12 mouse cellular contexts compared by ENCODE assay signal in genomic region chr3:84227628-84228027, GRCm38 (mm10). TPM values are rescaled to one million over a fixed set of nuclear protein-coding genes. Genes with fewer than 3 reads are reported as not detected.
DNase-seq lines count a peak whose midpoint lies in the region; ATAC-seq and TF ChIP-seq lines count a peak whose summit lies in the region.
"Had no signal": no experiment of that assay in that cellular context is flagged by ENCODE, and none has a peak within 500 bp of the region (broad histone marks: within the 10 kb centered on the region; RNA-seq: fewer than 3 reads in every experiment).

No protein-coding gene starts in this region.

- no peak overlapping the region for H3K9ac ChIP-seq in heart, adult 2 months (ENCODE audit: low read depth, low read length)
- no peak overlapping the region for H3K9ac ChIP-seq in heart, embryonic 11.5 days (ENCODE audit: low read depth, low read length)
- no peak overlapping the region for H3K9ac ChIP-seq in embryonic facial prominence, embryonic 13.5 days
- no peak overlapping the region for H3K9ac ChIP-seq in lung, postnatal 0 days (replicated peaks; ENCODE audit: low read depth)
- H3K9ac ChIP-seq: liver, embryonic 14.5 days had no signal

- H3K4me3 ChIP-seq in heart, adult 2 months, result no peak overlapping the region
- H3K4me3 ChIP-seq in heart, embryonic 11.5 days (ENCODE audit: low read depth, low read length), result no peak overlapping the region
- no peak overlapping the region for H3K4me3 ChIP-seq in embryonic facial prominence, embryonic 13.5 days
- no peak overlapping the region for H3K4me3 ChIP-seq in lung, postnatal 0 days (ENCODE audit: low read depth, low read length)

- no peaks in the 10 kb centered on the region for H3K79me2 ChIP-seq in heart, adult 2 months (replicated peaks; ENCODE audit: control insufficient read depth, insufficient read depth, low read length)

- TF ChIP-seq POLR2A in heart, adult 2 months (IDR thresholded peaks at IDR 0.05; ENCODE audit: insufficient read depth, low read depth, low read length), result no peak

- no peaks in the 10 kb centered on the region for H3K9me3 ChIP-seq in heart, embryonic 11.5 days (replicated peaks; ENCODE audit: control insufficient read depth, low read length)
- H3K9me3 ChIP-seq in embryonic facial prominence, embryonic 13.5 days, result no peaks in the 10 kb centered on the region
- no peaks in the 10 kb centered on the region for H3K9me3 ChIP-seq in lung, postnatal 0 days (ENCODE audit: low read length)

- intact Hi-C loops in heart, adult 2 months (cut with DNase I), result loop anchor here (2.0 to 5.0 kb wide), 2 partner anchors 31 to 50 kb away; no protein-coding TSS in a partner anchor

- H3K4me2 ChIP-seq in heart, embryonic 11.5 days, result no peak overlapping the region
- H3K4me2 ChIP-seq in embryonic facial prominence, embryonic 13.5 days, result 0 out of 2 replicates have a peak overlapping the region, but pooled peaks have one; percentile 30
- H3K4me2 ChIP-seq in lung, postnatal 0 days (replicated peaks; ENCODE audit: low read depth, low read length), result no peak overlapping the region

- peak overlapping the region; percentile 20; the same call in 1 of the 2 replicates for H3K27ac ChIP-seq in heart, adult 2 months
- H3K27ac ChIP-seq in heart, embryonic 11.5 days (ENCODE audit: low read depth, low read length), result no peak overlapping the region
- no peak overlapping the region for H3K27ac ChIP-seq in embryonic facial prominence, embryonic 13.5 days
- no peak overlapping the region for H3K27ac ChIP-seq in lung, postnatal 0 days (ENCODE audit: low read length)
- H3K27ac ChIP-seq: liver, embryonic 14.5 days had no signal

- H3K27me3 ChIP-seq in heart, adult 2 months (ENCODE audit: control insufficient read depth, insufficient read depth, low read length), result no peaks in the 10 kb centered on the region
- H3K27me3 ChIP-seq in heart, embryonic 11.5 days (ENCODE audit: control insufficient read depth, insufficient read depth, low read length), result no peaks in the 10 kb centered on the region
- H3K27me3 ChIP-seq in embryonic facial prominence, embryonic 13.5 days, result no peaks in the 10 kb centered on the region
- H3K27me3 ChIP-seq in lung, postnatal 0 days (replicated peaks; ENCODE audit: insufficient read depth, low read length), result no peaks in the 10 kb centered on the region

- TF ChIP-seq CTCF in heart, adult 2 months (IDR thresholded peaks at IDR 0.05), result no peak
- no peak for TF ChIP-seq CTCF in lung, postnatal 0 days (IDR thresholded peaks at IDR 0.05)

- TF ChIP-seq EP300 in heart, adult 2 months (IDR thresholded peaks at IDR 0.05; ENCODE audit: insufficient read depth, low read depth, low read length), result no peak
- no peak for TF ChIP-seq EP300 in lung, postnatal 0 days (IDR thresholded peaks at IDR 0.05)

- ATAC-seq in heart, embryonic 11.5 days (replicated peaks; ENCODE audit: insufficient number of reproducible peaks, low FRiP score, low TSS enrichment), result no peak
- no peak for ATAC-seq in embryonic facial prominence, embryonic 13.5 days (ENCODE audit: insufficient number of reproducible peaks, insufficient read depth, low FRiP score, low TSS enrichment, low read depth)
- no peak for ATAC-seq in lung, postnatal 0 days
- no peak for ATAC-seq in megakaryocyte, adult 5-6 weeks (ENCODE audit: poor library complexity, severe bottlenecking)

- H3K4me1 ChIP-seq in heart, adult 2 months (ENCODE audit: control insufficient read depth, insufficient read depth, low read length), result peaks cover 9% of the 10 kb centered on the region
- H3K4me1 ChIP-seq in heart, embryonic 11.5 days (ENCODE audit: control insufficient read depth, insufficient read depth, low read length), result 0 out of 2 replicates have a peak, but pooled peaks cover 8% of the 10 kb centered on the region
- H3K4me1 ChIP-seq in embryonic facial prominence, embryonic 13.5 days, result peaks cover 12% of the 10 kb centered on the region
- H3K4me1 ChIP-seq in lung, postnatal 0 days (ENCODE audit: insufficient read depth, low read depth, low read length), result peaks cover 11% of the 10 kb centered on the region

- WGBS in heart, adult 2 months, result 42% methylated on average over 8 of the region's 8 CpGs
- WGBS in heart, embryonic 11.5 days (ENCODE audit: insufficient replicate concordance), result 39% methylated on average over 8 of the region's 8 CpGs
- 32% methylated on average over 8 of the region's 8 CpGs for WGBS in embryonic facial prominence, embryonic 13.5 days
- 16% methylated on average over 8 of the region's 8 CpGs for WGBS in lung, postnatal 0 days

- DNase-seq in heart, adult 2 months, result no peak
- DNase-seq in 3T3-L1 (ENCODE audit: low read depth, low spot score), result peak; percentile 25
- DNase-seq in lung, postnatal 0 days (ENCODE audit: low spot score), result peak; percentile 46
- no peak for DNase-seq in urinary bladder, postnatal 36 days (ENCODE audit: low spot score in 2 of 2)
- no peak for DNase-seq in spleen, postnatal 4 days (ENCODE audit: low spot score in 2 of 2)
- DNase-seq: gastrocnemius, postnatal 25 days had no signal

- H3K36me3 ChIP-seq in heart, adult 2 months (ENCODE audit: control insufficient read depth, insufficient read depth, low read length), result no peaks in the 10 kb centered on the region
- no peaks in the 10 kb centered on the region for H3K36me3 ChIP-seq in heart, embryonic 11.5 days (ENCODE audit: control insufficient read depth, insufficient read depth, low read length)
- H3K36me3 ChIP-seq in embryonic facial prominence, embryonic 13.5 days, result no peaks in the 10 kb centered on the region
- H3K36me3 ChIP-seq in lung, postnatal 0 days (ENCODE audit: insufficient read depth, low read length), result no peaks in the 10 kb centered on the region

RNA-seq across cellular contexts. Expression of gene Gm6525, which starts 53.7 kb away (rescaled TPM):
- total RNA-seq in heart, adult 2 months (2021), result not detected
- not detected in 2 replicates for polyA plus RNA-seq in heart, adult 2 months (2012; rRNA removed)
- polyA plus RNA-seq in heart, embryonic 11.5 days (2014; fragmentation: Nextera tagmentation; extraction: Ambion mirVana), result 0.30 TPM in 1 of 2 replicates, not detected in the other
- 1.2 and 1.6 TPM in 2 replicates for polyA plus RNA-seq in embryonic facial prominence, embryonic 13.5 days (2015; fragmentation: Nextera tagmentation; extraction: Ambion mirVana)
- polyA plus RNA-seq in lung, postnatal 0 days (2015; fragmentation: Nextera tagmentation; extraction: Ambion mirVana), result 0.57 and 0.75 TPM in 2 replicates
- total RNA-seq in megakaryocyte, adult 5-6 weeks (2015), result 0.27 TPM in 1 of 2 replicates, not detected in the other
- not detected in 2 replicates for total RNA-seq in megakaryocyte, adult 5-6 weeks (2017)
- total RNA-seq: common myeloid progenitor, adult 5-6 weeks; gastrocnemius, postnatal 25 days had no signal
- polyA plus RNA-seq: large intestine, adult 2 months had no signal

Comparison
In these comparisons a context has a peak if more than half of its experiments do, and no peak if none do; other contexts are left out.
1. DNase-seq: peak in 3T3-L1 (single experiment) and lung, postnatal 0 days (single experiment); none in heart, adult 2 months (0 of 2), urinary bladder, postnatal 36 days (0 of 2) and spleen, postnatal 4 days (0 of 2).